In genomic region chr3:127199112-127199665, GRCm38 (mm10) we compare ENCODE assay signal across 25 mouse cellular contexts.
DNase-seq lines count a peak whose midpoint lies in the region; ATAC-seq and TF ChIP-seq lines count a peak whose summit lies in the region.
"Had no signal": no experiment of that assay in that cellular context is flagged by ENCODE, and none has a peak within 500 bp of the region (broad histone marks: within the 10 kb centered on the region; RNA-seq: fewer than 3 reads in every experiment).

No protein-coding gene starts in this region.

- no peak for DNase-seq in cerebellum, adult 9-10 months
- DNase-seq in cerebellum, postnatal 14 days, result peak; percentile 44 to 66
- DNase-seq in cerebellum, adult 11-12 months, result no peak
- DNase-seq in hindbrain, postnatal 0 days (ENCODE audit: low spot score), result no peak
- peak; percentile 70 for DNase-seq in retina, postnatal 1 day
- DNase-seq: adrenal gland, adult 8-10 months; adrenal gland, postnatal 36 days; B cell, adult 2 months; embryo, embryonic 11 days; heart, adult 2 months; heart, postnatal 14 days; kidney, adult 8-10 months had no signal

- H3K36me3 ChIP-seq in hindbrain, embryonic 13.5 days, result no peaks in the 10 kb centered on the region
- no peaks in the 10 kb centered on the region for H3K36me3 ChIP-seq in hindbrain, postnatal 0 days (ENCODE audit: insufficient read depth, low read length)
- H3K36me3 ChIP-seq: embryonic facial prominence, embryonic 15.5 days; forebrain, embryonic 12.5 days; heart, embryonic 15.5 days had no signal

- no peak overlapping the region for H3K4me2 ChIP-seq in hindbrain, embryonic 13.5 days
- H3K4me2 ChIP-seq in hindbrain, postnatal 0 days (ENCODE audit: low read depth, low read length), result no peak overlapping the region
- H3K4me2 ChIP-seq: embryonic facial prominence, embryonic 15.5 days; forebrain, embryonic 12.5 days; heart, embryonic 11.5 days; heart, embryonic 15.5 days; hindbrain, embryonic 14.5 days had no signal

- peaks cover 10% of the 10 kb centered on the region for H3K4me1 ChIP-seq in hindbrain, embryonic 13.5 days (replicated peaks)
- no peaks in the 10 kb centered on the region for H3K4me1 ChIP-seq in hindbrain, postnatal 0 days (ENCODE audit: insufficient read depth, low read length)
- H3K4me1 ChIP-seq: embryonic facial prominence, embryonic 15.5 days; heart, embryonic 15.5 days had no signal

- no peak overlapping the region for H3K9ac ChIP-seq in hindbrain, embryonic 13.5 days
- no peak overlapping the region for H3K9ac ChIP-seq in hindbrain, postnatal 0 days (replicated peaks; ENCODE audit: low read length)
- H3K9ac ChIP-seq: embryonic facial prominence, embryonic 15.5 days; forebrain, embryonic 12.5 days; heart, embryonic 15.5 days; hindbrain, embryonic 14.5 days had no signal

- no peak overlapping the region for H3K4me3 ChIP-seq in hindbrain, embryonic 13.5 days
- H3K4me3 ChIP-seq in hindbrain, postnatal 0 days (ENCODE audit: low read length), result no peak overlapping the region
- H3K4me3 ChIP-seq: embryonic facial prominence, embryonic 15.5 days; erythroblast, embryonic 14.5 days; forebrain, embryonic 12.5 days; heart, adult 2 months; heart, embryonic 15.5 days had no signal

- ATAC-seq in cerebellum, adult (ENCODE audit: insufficient number of reproducible peaks, low FRiP score, low TSS enrichment), result 0 out of 2 replicates have a peak, but pooled peaks have one; percentile 1
- ATAC-seq in hindbrain, embryonic 13.5 days (ENCODE audit: low FRiP score), result no peak
- no peak for ATAC-seq in hindbrain, postnatal 0 days
- no peak for ATAC-seq in inflammation-experienced regulatory T-cells, adult 6 months
- ATAC-seq: CD4-positive, CD25-positive, alpha-beta regulatory T cell, adult 4 months; forebrain, embryonic 16.5 days; intestine, postnatal 0 days had no signal

- H3K9me3 ChIP-seq in hindbrain, embryonic 13.5 days, result no peaks in the 10 kb centered on the region
- no peaks in the 10 kb centered on the region for H3K9me3 ChIP-seq in hindbrain, postnatal 0 days (ENCODE audit: low read length)
- H3K9me3 ChIP-seq: embryonic facial prominence, embryonic 15.5 days; forebrain, embryonic 12.5 days; G1E; heart, embryonic 15.5 days had no signal

- 91% methylated on average over 9 of the region's 9 CpGs for WGBS in hindbrain, embryonic 13.5 days
- 83% methylated on average over 9 of the region's 9 CpGs for WGBS in hindbrain, postnatal 0 days

- TF ChIP-seq CTCF in hindbrain, postnatal 0 days (IDR thresholded peaks at IDR 0.05; ENCODE audit: low read depth), result no peak

- H3K27me3 ChIP-seq in hindbrain, embryonic 13.5 days, result no peaks in the 10 kb centered on the region
- H3K27me3 ChIP-seq in hindbrain, postnatal 0 days (ENCODE audit: insufficient read depth, low read length), result no peaks in the 10 kb centered on the region
- H3K27me3 ChIP-seq: embryonic facial prominence, embryonic 15.5 days; forebrain, embryonic 12.5 days; heart, embryonic 15.5 days had no signal

- H3K27ac ChIP-seq in hindbrain, embryonic 13.5 days, result 0 out of 2 replicates have a peak overlapping the region, but pooled peaks have one; percentile 12
- H3K27ac ChIP-seq in hindbrain, postnatal 0 days, result no peak overlapping the region
- H3K27ac ChIP-seq: embryonic facial prominence, embryonic 15.5 days; forebrain, embryonic 12.5 days; heart, adult 2 months; heart, embryonic 15.5 days; hindbrain, embryonic 14.5 days had no signal

Comparison
In these comparisons a context has a peak if more than half of its experiments do, and no peak if none do; other contexts are left out.
1. DNase-seq: peak in cerebellum, postnatal 14 days (2 of 2) and retina, postnatal 1 day (single experiment); none in cerebellum, adult 9-10 months (single experiment), cerebellum, adult 11-12 months (single experiment) and hindbrain, postnatal 0 days (single experiment).